Mouse (Mus musculus): ENCODE results near the gene Frs2. TPM values are rescaled to one million over a fixed set of nuclear protein-coding genes. Genes with fewer than 3 reads are reported as not detected.
"Not testable (repeated sequence)": the region's sequence is repeated elsewhere in the genome, so short reads cannot be mapped to it uniquely, and the experiment has no call there.

The Frs2 gene
- polyA plus RNA-seq, 1 experiment from 2014 or later = 16.5 TPM

DNA sequence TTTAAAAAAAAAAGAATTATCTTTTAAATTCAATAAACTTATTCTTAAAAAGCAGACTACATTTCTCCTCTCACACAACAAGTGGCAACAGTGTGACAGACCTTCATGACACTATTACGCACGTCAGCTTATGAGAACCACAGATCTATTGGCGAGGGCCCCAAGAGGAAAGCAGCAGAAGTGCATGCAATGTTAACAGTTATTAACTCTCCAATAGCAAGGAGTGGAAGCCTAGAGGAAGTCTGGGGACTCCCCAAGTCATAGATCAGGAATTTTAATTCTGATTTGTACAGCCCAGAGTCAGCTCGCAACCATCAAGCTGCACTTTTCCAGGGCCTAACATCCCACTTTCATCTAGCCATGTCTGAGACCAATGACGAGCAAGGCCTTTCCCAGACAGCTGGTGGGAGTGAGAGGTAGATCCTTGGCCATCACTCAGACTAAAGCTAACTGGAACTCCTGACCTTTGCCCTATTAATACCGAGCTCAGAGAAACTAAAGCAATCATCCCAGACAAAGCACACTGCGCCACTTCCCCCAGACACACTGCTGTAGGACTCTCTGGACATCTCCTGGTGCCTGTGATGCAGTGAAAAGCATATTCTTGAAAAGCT is 6.3 kb downstream of the Frs2 start:
- H3K36me3 ChIP-seq (ENCODE audit: control insufficient read depth, insufficient read depth, low read length) = no peaks in the 10 kb centered on the region
- no peaks in the 10 kb centered on the region for H3K9me3 ChIP-seq (ENCODE audit: control insufficient read depth, low read length)
- H3K9ac ChIP-seq (ENCODE audit: low read depth, low read length) = no peak overlapping the region
- no peak overlapping the region for H3K4me3 ChIP-seq (ENCODE audit: low read length)
- ATAC-seq = no peak
- no peaks in the 10 kb centered on the region for H3K27me3 ChIP-seq (replicated peaks; ENCODE audit: control insufficient read depth, insufficient read depth, low read length)
- peaks cover 10% of the 10 kb centered on the region for H3K4me1 ChIP-seq (ENCODE audit: control insufficient read depth, insufficient read depth, low read depth, low read length)
- no peak overlapping the region for H3K27ac ChIP-seq (ENCODE audit: low read depth, low read length)
- 71% methylated on average over 7 of the region's 7 CpGs for WGBS
- H3K4me2 ChIP-seq (ENCODE audit: low read length) = no peak overlapping the region

DNA sequence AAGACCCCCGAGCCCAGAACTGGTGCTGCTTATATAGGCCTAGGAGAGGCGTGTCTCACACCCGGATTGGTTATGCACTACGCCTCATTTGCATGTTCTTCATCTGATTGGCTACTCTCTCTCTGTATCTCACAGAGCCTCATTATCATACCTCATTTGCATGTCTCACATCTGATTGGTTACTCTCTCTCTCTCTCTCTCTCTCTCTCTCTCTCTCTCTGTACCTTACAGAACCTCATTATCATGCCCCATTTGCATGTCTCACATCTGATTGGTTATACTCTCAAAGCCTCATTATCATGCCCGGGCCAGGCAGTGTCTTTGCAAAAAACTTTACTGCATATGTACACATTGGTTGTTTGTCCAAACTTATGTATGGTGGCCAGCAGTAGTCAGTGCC is 16.8 kb downstream of the Frs2 start:
- H3K9me3 ChIP-seq (ENCODE audit: control insufficient read depth, low read length); H3K36me3 ChIP-seq (ENCODE audit: control insufficient read depth, insufficient read depth, low read length); H3K4me1 ChIP-seq (ENCODE audit: control insufficient read depth, insufficient read depth, low read depth, low read length); H3K27me3 ChIP-seq (replicated peaks; ENCODE audit: control insufficient read depth, insufficient read depth, low read length); H3K27ac ChIP-seq (ENCODE audit: low read depth, low read length); ATAC-seq; H3K4me3 ChIP-seq (ENCODE audit: low read length); H3K4me2 ChIP-seq (ENCODE audit: low read length); H3K9ac ChIP-seq (ENCODE audit: low read depth, low read length): not testable (repeated sequence)
- WGBS = 94% methylated on average over 5 of the region's 5 CpGs

DNA sequence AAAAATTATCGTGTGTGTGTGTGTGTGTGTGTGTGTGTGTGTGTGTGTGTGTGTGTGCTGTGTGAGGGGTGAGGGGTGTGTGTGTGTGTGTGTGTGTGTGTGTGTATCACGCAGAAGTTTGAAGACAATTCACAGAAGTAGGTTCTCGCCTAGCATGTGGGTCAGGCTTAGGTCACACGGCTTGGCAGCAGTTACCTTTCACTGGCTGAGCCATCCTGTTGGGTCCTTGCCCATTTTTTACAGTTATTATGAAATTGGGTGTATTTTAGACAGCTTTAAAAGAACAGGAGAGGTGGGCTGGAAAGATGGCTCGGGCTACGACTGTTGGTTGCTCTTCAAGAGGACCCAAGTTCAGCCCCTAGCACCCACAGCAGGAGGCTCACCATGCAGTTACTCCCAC is 18.3 kb downstream of the Frs2 start:
- H3K4me1 ChIP-seq (ENCODE audit: control insufficient read depth, insufficient read depth, low read depth, low read length) = no peaks in the 10 kb centered on the region; the same call in 1 of the 2 replicates
- H3K27ac ChIP-seq (ENCODE audit: low read depth, low read length) = no peak overlapping the region
- H3K36me3 ChIP-seq (ENCODE audit: control insufficient read depth, insufficient read depth, low read length) = no peaks in the 10 kb centered on the region
- H3K27me3 ChIP-seq (replicated peaks; ENCODE audit: control insufficient read depth, insufficient read depth, low read length) = no peaks in the 10 kb centered on the region
- no peaks in the 10 kb centered on the region for H3K9me3 ChIP-seq (ENCODE audit: control insufficient read depth, low read length)
- no peak overlapping the region for H3K4me3 ChIP-seq (ENCODE audit: low read length)
- H3K9ac ChIP-seq (ENCODE audit: low read depth, low read length) = no peak overlapping the region
- H3K4me2 ChIP-seq (ENCODE audit: low read length) = no peak overlapping the region
- ATAC-seq = no peak
- 84% methylated on average over 6 of the region's 6 CpGs for WGBS

DNA sequence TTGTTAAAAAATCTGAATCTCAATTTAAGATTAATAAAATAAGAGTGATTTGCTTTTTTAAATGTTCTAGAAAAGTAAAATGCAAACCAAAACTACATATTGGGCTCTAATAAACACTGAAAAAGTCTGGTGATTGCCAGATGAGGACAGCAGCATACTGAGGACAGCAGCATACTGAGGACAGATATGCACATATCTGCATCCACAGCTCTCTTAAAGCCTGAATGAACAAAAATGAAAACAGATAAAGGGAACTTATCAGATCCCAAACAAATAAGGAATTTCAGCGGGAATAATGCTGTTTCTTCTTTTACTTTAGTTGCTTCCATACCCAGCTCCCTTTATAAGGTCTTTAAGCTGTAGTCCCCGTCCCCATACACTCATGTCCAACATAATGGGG is 19.6 kb downstream of the Frs2 start:
- H3K9ac ChIP-seq (ENCODE audit: low read depth, low read length) = no peak overlapping the region
- no peak for ATAC-seq
- H3K4me2 ChIP-seq (ENCODE audit: low read length) = no peak overlapping the region
- WGBS = 92% methylated on average over 2 of the region's 2 CpGs
- no peak overlapping the region for H3K27ac ChIP-seq (ENCODE audit: low read depth, low read length)
- no peaks in the 10 kb centered on the region for H3K4me1 ChIP-seq (ENCODE audit: control insufficient read depth, insufficient read depth, low read depth, low read length)
- no peaks in the 10 kb centered on the region for H3K9me3 ChIP-seq (ENCODE audit: control insufficient read depth, low read length)
- H3K27me3 ChIP-seq (replicated peaks; ENCODE audit: control insufficient read depth, insufficient read depth, low read length) = no peaks in the 10 kb centered on the region
- H3K36me3 ChIP-seq (ENCODE audit: control insufficient read depth, insufficient read depth, low read length) = no peaks in the 10 kb centered on the region
- H3K4me3 ChIP-seq (ENCODE audit: low read length) = no peak overlapping the region

DNA sequence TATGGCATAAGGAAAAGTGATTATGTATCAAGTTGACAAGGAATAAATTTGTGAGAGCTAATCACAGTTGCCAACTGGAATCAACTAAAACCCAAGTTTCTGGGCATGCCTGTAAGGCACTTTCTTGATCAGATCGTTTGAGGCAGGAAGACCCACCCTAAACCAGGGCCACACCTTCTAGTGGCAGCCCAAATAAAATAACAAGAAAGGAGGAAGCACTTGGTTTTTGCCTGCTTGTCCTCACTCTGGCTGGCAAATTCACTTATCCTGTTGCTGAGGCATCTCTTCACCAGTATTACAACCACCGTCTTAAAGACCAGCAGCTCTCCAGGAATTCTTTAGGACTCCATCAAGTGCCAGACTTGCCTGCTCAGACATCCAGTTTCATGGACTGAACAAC is 20.9 kb downstream of the Frs2 start:
- H3K4me2 ChIP-seq (ENCODE audit: low read length) = no peak overlapping the region
- H3K36me3 ChIP-seq (ENCODE audit: control insufficient read depth, insufficient read depth, low read length) = no peaks in the 10 kb centered on the region
- ATAC-seq = no peak
- no peak overlapping the region for H3K4me3 ChIP-seq (ENCODE audit: low read length)
- no peaks in the 10 kb centered on the region for H3K27me3 ChIP-seq (replicated peaks; ENCODE audit: control insufficient read depth, insufficient read depth, low read length)
- H3K27ac ChIP-seq (ENCODE audit: low read depth, low read length) = no peak overlapping the region
- no peaks in the 10 kb centered on the region for H3K4me1 ChIP-seq (ENCODE audit: control insufficient read depth, insufficient read depth, low read depth, low read length)
- H3K9me3 ChIP-seq (ENCODE audit: control insufficient read depth, low read length) = no peaks in the 10 kb centered on the region
- WGBS = 72% methylated on average over 2 of the region's 2 CpGs
- no peak overlapping the region for H3K9ac ChIP-seq (ENCODE audit: low read depth, low read length)

DNA sequence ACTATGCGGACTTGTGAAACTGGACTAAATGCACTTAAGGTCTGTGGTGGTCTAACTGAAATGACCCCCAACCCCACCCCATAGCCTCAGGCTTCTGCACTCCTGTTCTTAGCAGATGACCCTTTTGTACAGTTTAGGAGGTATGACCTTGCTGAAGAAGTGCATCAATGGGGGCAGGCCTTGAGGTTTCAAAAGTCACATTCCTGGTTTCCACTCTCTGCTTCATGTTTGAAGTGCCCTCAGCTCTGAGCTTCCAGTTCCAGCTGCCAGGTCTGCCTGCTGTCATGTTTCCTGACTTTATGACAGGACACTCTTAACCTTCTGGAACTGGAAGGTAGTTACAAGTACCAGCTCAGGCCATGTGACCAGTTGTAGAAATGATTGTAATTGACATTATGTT is 21.6 kb downstream of the Frs2 start:
- no peak overlapping the region for H3K4me3 ChIP-seq (ENCODE audit: low read length)
- H3K36me3 ChIP-seq (ENCODE audit: control insufficient read depth, insufficient read depth, low read length) = no peaks in the 10 kb centered on the region
- H3K4me2 ChIP-seq (ENCODE audit: low read length) = no peak overlapping the region
- H3K27me3 ChIP-seq (replicated peaks; ENCODE audit: control insufficient read depth, insufficient read depth, low read length) = no peaks in the 10 kb centered on the region
- 96% methylated on average over 1 of the region's 1 CpGs for WGBS
- no peak for ATAC-seq
- no peak overlapping the region for H3K9ac ChIP-seq (ENCODE audit: low read depth, low read length)
- no peak overlapping the region for H3K27ac ChIP-seq (ENCODE audit: low read depth, low read length)
- H3K9me3 ChIP-seq (ENCODE audit: control insufficient read depth, low read length) = no peaks in the 10 kb centered on the region
- no peaks in the 10 kb centered on the region for H3K4me1 ChIP-seq (ENCODE audit: control insufficient read depth, insufficient read depth, low read depth, low read length)

DNA sequence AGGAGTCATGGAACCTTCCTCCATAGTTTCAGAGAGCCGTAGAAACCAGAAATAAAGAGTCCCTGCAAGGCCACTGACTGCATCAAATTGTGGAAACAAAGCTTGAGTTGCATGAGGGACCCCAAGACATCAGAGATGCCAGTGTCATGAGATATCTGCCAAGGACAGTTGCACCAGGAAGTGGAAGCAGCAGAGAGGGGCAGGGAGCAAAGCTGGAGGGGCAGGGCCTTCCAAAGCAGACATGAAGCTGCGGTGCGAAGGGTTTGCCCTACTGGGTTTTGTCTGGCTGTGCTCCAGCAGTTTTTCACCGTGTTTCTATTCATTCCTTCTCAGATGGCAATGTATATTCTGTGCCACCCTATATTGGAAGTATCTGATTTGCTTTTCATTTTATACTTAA is 22.1 kb downstream of the Frs2 start:
- ATAC-seq = no peak
- Histone ChIP-seq H3K27me3 (replicated peaks; ENCODE audit: control insufficient read depth, insufficient read depth, low read length) (no peaks in the 10 kb centered on the region), H3K4me3 (ENCODE audit: low read length) (no peak overlapping the region), H3K27ac (ENCODE audit: low read depth, low read length) (no peak overlapping the region), H3K9me3 (ENCODE audit: control insufficient read depth, low read length) (no peaks in the 10 kb centered on the region), H3K4me2 (ENCODE audit: low read length) (no peak overlapping the region), H3K9ac (ENCODE audit: low read depth, low read length) (no peak overlapping the region), H3K4me1 (ENCODE audit: control insufficient read depth, insufficient read depth, low read depth, low read length) (no peaks in the 10 kb centered on the region), H3K36me3 (ENCODE audit: control insufficient read depth, insufficient read depth, low read length) (no peaks in the 10 kb centered on the region)
- WGBS = 43% methylated on average over 4 of the region's 4 CpGs

DNA sequence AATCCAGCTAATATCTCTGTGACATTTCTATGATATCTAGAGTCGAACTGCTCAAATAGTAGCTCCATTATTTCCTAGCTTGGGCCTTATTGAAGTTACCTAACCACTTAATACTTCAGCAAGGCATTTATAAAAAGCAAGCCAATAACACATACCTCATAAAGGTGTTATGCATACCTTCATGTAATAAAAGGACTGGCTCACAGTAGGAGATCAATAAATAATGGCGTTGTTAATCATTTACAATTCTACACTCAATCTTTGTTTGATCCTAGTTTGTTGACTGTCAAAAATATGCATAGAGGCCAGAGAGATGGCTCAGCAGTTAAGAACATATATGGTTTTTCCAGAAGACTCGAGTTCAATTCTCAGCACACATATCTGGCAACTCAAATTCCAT is 26.9 kb downstream of the Frs2 start:
- WGBS = 90% methylated on average over 3 of the region's 3 CpGs
- H3K27me3 ChIP-seq (replicated peaks; ENCODE audit: control insufficient read depth, insufficient read depth, low read length) = no peaks in the 10 kb centered on the region
- no peak overlapping the region for H3K27ac ChIP-seq (ENCODE audit: low read depth, low read length)
- no peak overlapping the region for H3K4me2 ChIP-seq (ENCODE audit: low read length)
- no peak overlapping the region for H3K4me3 ChIP-seq (ENCODE audit: low read length)
- H3K9ac ChIP-seq (ENCODE audit: low read depth, low read length) = no peak overlapping the region
- H3K4me1 ChIP-seq (ENCODE audit: control insufficient read depth, insufficient read depth, low read depth, low read length) = no peaks in the 10 kb centered on the region
- ATAC-seq = no peak
- H3K36me3 ChIP-seq (ENCODE audit: control insufficient read depth, insufficient read depth, low read length) = no peaks in the 10 kb centered on the region
- H3K9me3 ChIP-seq (ENCODE audit: control insufficient read depth, low read length) = no peaks in the 10 kb centered on the region

DNA sequence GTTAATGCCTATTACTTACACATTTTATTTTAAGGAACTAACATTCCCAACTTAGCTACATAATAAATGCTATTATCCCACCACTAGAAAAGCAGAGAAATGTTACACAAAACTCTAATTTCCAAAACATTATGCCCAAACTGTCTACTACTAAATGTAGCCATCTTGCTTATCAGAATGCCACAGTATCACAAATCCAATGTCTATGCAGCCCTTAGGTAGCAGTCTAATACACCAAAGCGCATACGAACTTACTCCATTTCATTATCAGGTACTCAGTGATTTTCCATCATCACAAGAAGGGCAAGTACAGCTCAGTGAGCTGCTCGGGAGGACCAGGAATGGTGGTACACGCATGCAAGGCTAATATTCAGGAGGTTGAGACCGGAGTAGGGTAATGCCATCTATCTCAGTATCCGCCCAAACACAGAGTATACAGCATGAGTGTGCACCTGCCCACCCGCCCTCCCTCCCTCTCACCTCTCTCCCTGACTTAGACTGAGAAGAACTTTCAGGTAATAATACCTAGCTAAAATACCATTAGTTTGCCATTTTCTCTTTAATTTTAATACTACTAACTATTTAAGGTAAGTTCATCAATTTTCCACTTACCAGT is 28.2 kb downstream of the Frs2 start:
- Histone ChIP-seq H3K9ac (ENCODE audit: low read depth, low read length) (no peak overlapping the region), H3K4me2 (ENCODE audit: low read length) (no peak overlapping the region), H3K9me3 (ENCODE audit: control insufficient read depth, low read length) (no peaks in the 10 kb centered on the region), H3K4me1 (ENCODE audit: control insufficient read depth, insufficient read depth, low read depth, low read length) (no peaks in the 10 kb centered on the region; the same call in 1 of the 2 replicates), H3K27ac (ENCODE audit: low read depth, low read length) (no peak overlapping the region), H3K4me3 (ENCODE audit: low read length) (no peak overlapping the region), H3K27me3 (replicated peaks; ENCODE audit: control insufficient read depth, insufficient read depth, low read length) (no peaks in the 10 kb centered on the region), H3K36me3 (ENCODE audit: control insufficient read depth, insufficient read depth, low read length) (no peaks in the 10 kb centered on the region)
- WGBS = 96% methylated on average over 7 of the region's 7 CpGs
- no peak for ATAC-seq
